Mouse (Mus musculus) MEL (cell line): ENCODE data around the gene Rxra. TPM values are rescaled to one million over a fixed set of nuclear protein-coding genes. Genes with fewer than 3 reads are reported as not detected.

Experiments used
- DNase-seq: peaks from one replicate; pipeline ENCODE4 v3.0.0; 2011; ENCODE audit warnings: low read depth, low spot score
- H3K27ac ChIP-seq: 2 replicates; pipeline ENCODE4 v1.5.1; 2012; ENCODE audit warnings: low read depth, mild to moderate bottlenecking, control low read depth, low read length, moderate library complexity; ENCODE audit not compliant: control insufficient read depth
- H3K27me3 ChIP-seq, 2 experiments: fragments of 150-350 bp in 1 of 2; sonication (generic) in 1 of 2; 2 replicates each; pipeline ENCODE4 v1.6.1; 2012; ENCODE audit warnings: low read length in 2 of 2, mild to moderate bottlenecking in 2 of 2, improper control_type of control experiment in 1 of 2, moderate library complexity in 1 of 2; ENCODE audit not compliant: insufficient read depth in 2 of 2, control insufficient read depth in 1 of 2
- H3K36me3 ChIP-seq, 2 experiments: 2 replicates each; pipeline ENCODE4 v1.6.1; 2012 to 2014; ENCODE audit warnings: low read length in 2 of 2, improper control_type of control experiment in 1 of 2, inconsistent platforms in 1 of 2, mild to moderate bottlenecking in 1 of 2; ENCODE audit not compliant: insufficient read depth in 2 of 2, control insufficient read depth in 1 of 2
- H3K4me1 ChIP-seq, 2 experiments: fragments of 150-350 bp in 1 of 2; sonication (generic) in 1 of 2; 2 replicates each; pipeline ENCODE4 v1.6.1; 2012; ENCODE audit warnings: low read length in 2 of 2, improper control_type of control experiment in 1 of 2, mild to moderate bottlenecking in 1 of 2; ENCODE audit not compliant: insufficient read depth in 2 of 2, control insufficient read depth in 1 of 2
- H3K4me3 ChIP-seq, 2 experiments: fragments of 150-350 bp in 1 of 2; sonication (generic) in 1 of 2; 2 replicates each; pipeline ENCODE4 v1.5.1; 2012; ENCODE audit warnings: low read depth in 2 of 2, low read length in 2 of 2, mild to moderate bottlenecking in 2 of 2, moderate library complexity in 2 of 2, control low read depth in 1 of 2, improper control_type of control experiment in 1 of 2; ENCODE audit not compliant: control insufficient read depth in 1 of 2, insufficient read depth in 1 of 2
- H3K79me2 ChIP-seq: 2 replicates; pipeline ENCODE4 v1.6.1; 2012; ENCODE audit warnings: mild to moderate bottlenecking, low read length, moderate library complexity; ENCODE audit not compliant: control insufficient read depth, poor library complexity, insufficient read depth
- H3K9ac ChIP-seq: 2 replicates; pipeline ENCODE4 v1.6.1; 2012; ENCODE audit warnings: low read depth, mild to moderate bottlenecking, control low read depth, low read length, moderate library complexity; ENCODE audit not compliant: control insufficient read depth, poor library complexity, severe bottlenecking
- H3K9me3 ChIP-seq: fragments of 150-350 bp; sonication (generic); replicated peaks from 2 replicates; pipeline ENCODE4 v1.6.1; 2012; ENCODE audit warnings: mild to moderate bottlenecking, low read length, improper control_type of control experiment, moderate library complexity; ENCODE audit not compliant: insufficient read depth
- CHD1 ChIP-seq: IDR thresholded peaks from 2 replicates; pipeline ENCODE4 v1.6.1; 2012; ENCODE audit warnings: low read depth, mild to moderate bottlenecking, inconsistent platforms, low read length, improper control_type of control experiment
- E2F4 ChIP-seq: IDR thresholded peaks from 2 replicates; pipeline ENCODE4 v1.6.1; 2011; ENCODE audit warnings: low read depth, low read length, improper control_type of control experiment, borderline replicate concordance
- ELF1 ChIP-seq: IDR thresholded peaks from 2 replicates; pipeline ENCODE4 v1.6.1; 2014; ENCODE audit warnings: low read depth, mild to moderate bottlenecking, inconsistent platforms, low read length, improper control_type of control experiment, moderate library complexity
- EP300 ChIP-seq, 2 experiments: IDR thresholded peaks; 2 replicates each; pipeline ENCODE4 v1.6.1; 2011; ENCODE audit warnings: improper control_type of control experiment in 2 of 2, low read length in 2 of 2, low read depth in 1 of 2, mild to moderate bottlenecking in 1 of 2
- GATA1 ChIP-seq: IDR thresholded peaks from 2 replicates; pipeline ENCODE4 v1.6.1; 2011; ENCODE audit warnings: low read depth, low read length, improper control_type of control experiment
- HCFC1 ChIP-seq: IDR thresholded peaks from 2 replicates; pipeline ENCODE4 v1.6.1; 2012; ENCODE audit warnings: low read depth, mild to moderate bottlenecking, inconsistent platforms, low read length, improper control_type of control experiment, moderate library complexity
- JUND ChIP-seq: IDR thresholded peaks from 2 replicates; pipeline ENCODE4 v1.6.1; 2011; ENCODE audit warnings: low read depth, mild to moderate bottlenecking, improper control_type of control experiment, low read length
- MAFK ChIP-seq: IDR thresholded peaks from 2 replicates; pipeline ENCODE4 v1.6.1; 2011; ENCODE audit warnings: low read depth, mild to moderate bottlenecking, low read length, improper control_type of control experiment, borderline replicate concordance
- MAX ChIP-seq: IDR thresholded peaks from 2 replicates; pipeline ENCODE4 v1.6.1; 2011; ENCODE audit warnings: low read length, improper control_type of control experiment
- MEF2A ChIP-seq: IDR thresholded peaks from 2 replicates; pipeline ENCODE4 v1.6.1; 2014; ENCODE audit warnings: low read depth, mild to moderate bottlenecking, inconsistent platforms, low read length, improper control_type of control experiment; ENCODE audit not compliant: poor library complexity, insufficient replicate concordance, severe bottlenecking; ENCODE audit errors: extremely low read depth
- MXI1 ChIP-seq: IDR thresholded peaks from 2 replicates; pipeline ENCODE4 v1.6.1; 2011; ENCODE audit warnings: mild to moderate bottlenecking, low read depth, low read length, improper control_type of control experiment
- MYB ChIP-seq: IDR thresholded peaks from 2 replicates; pipeline ENCODE4 v1.6.1; 2011; ENCODE audit warnings: mild to moderate bottlenecking, low read depth, low read length, improper control_type of control experiment
- MYC ChIP-seq: IDR thresholded peaks from 2 replicates; pipeline ENCODE4 v1.6.1; 2011; ENCODE audit warnings: low read depth, mild to moderate bottlenecking, low read length, improper control_type of control experiment, moderate library complexity
- NELFE ChIP-seq: IDR thresholded peaks from 2 replicates; pipeline ENCODE4 v1.6.1; 2011; ENCODE audit warnings: low read depth, low read length, improper control_type of control experiment
- NRF1 ChIP-seq: IDR thresholded peaks from 2 replicates; pipeline ENCODE4 v1.6.1; 2014; ENCODE audit warnings: low read depth, mild to moderate bottlenecking, inconsistent platforms, low read length, improper control_type of control experiment, moderate library complexity; ENCODE audit not compliant: poor library complexity, insufficient read depth, severe bottlenecking
- POLR2A ChIP-seq, 2 experiments: IDR thresholded peaks; 2 replicates each; pipeline ENCODE4 v1.6.1; 2011 to 2012; ENCODE audit warnings: low read length in 2 of 2, mild to moderate bottlenecking in 2 of 2, control low read depth in 1 of 2, improper control_type of control experiment in 1 of 2, low read depth in 1 of 2, moderate library complexity in 1 of 2; ENCODE audit not compliant: control insufficient read depth in 1 of 2, insufficient read depth in 1 of 2, poor library complexity in 1 of 2
- POLR2AphosphoS2 ChIP-seq: IDR thresholded peaks from 2 replicates; pipeline ENCODE4 v1.6.1; 2011; ENCODE audit warnings: low read length, improper control_type of control experiment
- RAD21 ChIP-seq: IDR thresholded peaks from 2 replicates; pipeline ENCODE4 v1.6.1; 2011; ENCODE audit warnings: mild to moderate bottlenecking, low read depth, low read length, improper control_type of control experiment
- RCOR1 ChIP-seq: IDR thresholded peaks from 2 replicates; pipeline ENCODE4 v1.6.1; 2012; ENCODE audit warnings: low read depth, mild to moderate bottlenecking, inconsistent platforms, low read length, improper control_type of control experiment
- SIN3A ChIP-seq: IDR thresholded peaks from 2 replicates; pipeline ENCODE4 v1.6.1; 2012; ENCODE audit warnings: low read length, improper control_type of control experiment, inconsistent platforms
- TAL1 ChIP-seq: IDR thresholded peaks from 2 replicates; pipeline ENCODE4 v1.6.1; 2012; ENCODE audit warnings: mild to moderate bottlenecking, inconsistent platforms, low read length, moderate library complexity, mixed read lengths
- TCF12 ChIP-seq: IDR thresholded peaks from 2 replicates; pipeline ENCODE4 v1.6.1; 2014; ENCODE audit warnings: low read depth, mild to moderate bottlenecking, inconsistent platforms, low read length, improper control_type of control experiment, moderate library complexity
- UBTF ChIP-seq: IDR thresholded peaks from 2 replicates; pipeline ENCODE4 v1.6.1; 2012; ENCODE audit warnings: low read depth, mild to moderate bottlenecking, inconsistent platforms, low read length, improper control_type of control experiment, moderate library complexity, borderline replicate concordance; ENCODE audit not compliant: insufficient read depth
- USF2 ChIP-seq, 2 experiments: IDR thresholded peaks; 2 replicates each; pipeline ENCODE4 v1.6.1; 2011 to 2012; ENCODE audit warnings: improper control_type of control experiment in 2 of 2, low read length in 2 of 2, borderline replicate concordance in 1 of 2, inconsistent platforms in 1 of 2, low read depth in 1 of 2, mild to moderate bottlenecking in 1 of 2; ENCODE audit not compliant: insufficient read depth in 1 of 2
- ZC3H11A ChIP-seq: IDR thresholded peaks from 2 replicates; pipeline ENCODE4 v1.6.1; 2012; ENCODE audit warnings: low read depth, mild to moderate bottlenecking, inconsistent platforms, low read length, improper control_type of control experiment
- ZMIZ1 ChIP-seq: IDR thresholded peaks from 2 replicates; pipeline ENCODE4 v1.6.1; 2012; ENCODE audit warnings: low read depth, mild to moderate bottlenecking, inconsistent platforms, low read length, improper control_type of control experiment, moderate library complexity
- ZNF384 ChIP-seq: IDR thresholded peaks from 2 replicates; pipeline ENCODE4 v1.6.1; 2012; ENCODE audit warnings: low read depth, mild to moderate bottlenecking, inconsistent platforms, low read length, improper control_type of control experiment
- polyA plus RNA-seq, 2 experiments: library from polyadenylated mRNA; stranded (reverse) in 1 of 2; unstranded in 1 of 2; fragments of >175 nt in 1 of 2; fragments of >200 nt in 1 of 2; gene quantifications; 2 replicates each; pipeline versions ENCODE4 v1.2.1 to v1.2.4; 2012; ENCODE audit warnings: low replicate concordance in 2 of 2, low read depth in 1 of 2; ENCODE audit not compliant: insufficient read length in 2 of 2, insufficient read depth in 1 of 2, missing spikeins in 1 of 2
- total RNA-seq: library from RNA; depleted of rRNA; stranded (reverse); fragments of 300-350 nt; gene quantifications from 2 replicates; pipeline ENCODE4 v1.2.3, GENCODE M21; 2012

Gene Rxra
- total and polyA plus RNA-seq, 3 experiments, result 11.7 to 19.6 TPM; not detected in 1

DNA sequence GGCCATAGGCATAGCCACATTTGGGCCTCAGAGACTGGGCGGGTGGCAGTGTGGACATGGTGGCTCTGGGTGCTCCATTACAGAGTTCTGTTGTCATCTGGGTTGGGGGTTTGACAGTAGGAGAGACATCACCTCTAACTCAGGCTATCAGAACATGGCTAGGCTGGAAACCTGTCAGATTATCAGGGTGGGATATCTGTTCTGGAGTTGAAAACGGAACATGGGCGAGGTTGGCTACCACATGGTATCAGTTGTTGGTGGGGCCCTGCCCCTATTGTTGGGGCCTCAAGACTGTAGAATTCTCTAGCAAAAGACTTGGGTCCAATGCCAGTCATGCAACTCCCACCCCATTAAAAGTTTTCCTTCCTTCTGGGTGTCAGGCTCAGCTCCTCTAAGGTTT, 37.1 kb downstream of the Rxra start (continued):
- TF ChIP-seq EP300 (IDR thresholded peaks at IDR 0.05; ENCODE audit: low read depth in 1 of 2, low read length in 2 of 2) (peak; percentile 61 to 85), SIN3A (peak; percentile 65), GATA1 (peak; percentile 47; the same call in 1 of the 2 replicates), HCFC1 (no peak), RCOR1 (no peak; the same call in none of the 2 replicates), MYC (0 out of 2 replicates have a peak, but pooled peaks have one; percentile 35), ZMIZ1 (no peak), NRF1 (no peak), E2F4 (no peak), NELFE (no peak), TCF12 (peak; percentile 59), ZNF384 (no peak), POLR2A (IDR thresholded peaks at IDR 0.05; ENCODE audit: control insufficient read depth in 1 of 2, insufficient read depth in 1 of 2, low read depth in 1 of 2, low read length in 2 of 2, poor library complexity in 1 of 2) (no peak), UBTF (no peak), ZC3H11A (no peak), TAL1 (no peak), POLR2AphosphoS2 (no peak)

DNA sequence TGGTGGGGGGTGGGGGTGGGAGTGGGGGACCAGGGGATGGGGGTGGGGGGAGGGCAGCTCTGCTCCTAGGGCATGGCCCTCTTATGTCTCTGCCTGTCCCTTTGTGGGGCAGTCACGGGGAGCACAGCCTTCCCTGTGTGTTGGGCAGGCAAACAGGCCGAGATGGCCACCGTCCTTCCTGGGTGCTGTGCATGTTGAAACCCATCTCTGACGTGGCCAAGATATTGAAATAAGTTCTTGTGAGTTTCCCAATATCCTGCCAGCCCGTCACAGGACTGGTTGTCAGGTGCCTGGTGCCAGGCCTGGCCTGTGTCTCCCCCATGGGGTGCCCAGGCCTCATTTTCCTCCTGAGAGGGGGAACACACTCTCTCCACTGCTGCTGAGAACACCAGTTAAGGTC, 37.9 kb downstream of the Rxra start:
- H3K4me1 ChIP-seq, result peaks cover 38 to 47% of the 10 kb centered on the region in 2 experiments
- no peaks in the 10 kb centered on the region for H3K79me2 ChIP-seq
- no peak for DNase-seq
- H3K27me3 ChIP-seq, result no peaks in the 10 kb centered on the region
- no peak overlapping the region for H3K4me3 ChIP-seq
- no peaks in the 10 kb centered on the region for H3K9me3 ChIP-seq
- no peak overlapping the region for H3K27ac ChIP-seq
- TF ChIP-seq USF2 (IDR thresholded peaks at IDR 0.05; ENCODE audit: borderline replicate concordance in 1 of 2, insufficient read depth in 1 of 2, low read depth in 1 of 2, low read length in 2 of 2) (no peak), MEF2A (no peak), POLR2AphosphoS2 (no peak), MYB (no peak), POLR2A (IDR thresholded peaks at IDR 0.05; ENCODE audit: control insufficient read depth in 1 of 2, insufficient read depth in 1 of 2, low read depth in 1 of 2, low read length in 2 of 2, poor library complexity in 1 of 2) (no peak), ZMIZ1 (no peak), NRF1 (no peak), NELFE (no peak), HCFC1 (no peak), RAD21 (no peak), MXI1 (no peak), ELF1 (no peak), MAX (no peak), CHD1 (no peak), MAFK (no peak), ZNF384 (no peak), JUND (no peak), E2F4 (no peak), MYC (no peak)
- peaks cover 0 to 30% of the 10 kb centered on the region in 2 experiments; a peak in 2 of 4 replicates for H3K36me3 ChIP-seq
- no peak overlapping the region for H3K9ac ChIP-seq
